Mouse (Mus musculus) brown adipose tissue, adult 24 weeks (tissue): ENCODE results near the gene Gas2l3. TPM values are rescaled to one million over a fixed set of nuclear protein-coding genes. Genes with fewer than 3 reads are reported as not detected.
A peak's percentile ranks its signal among the peaks of the same experiment; 100 is the strongest.

Experiments
- H3K27ac ChIP-seq: fragments of 200-500 bp; replicated peaks from 2 replicates; pipeline ENCODE4 v1.5.1; 2012; ENCODE audit warnings: low read depth, mild to moderate bottlenecking, low read length
- H3K4me1 ChIP-seq: fragments of 200-500 bp; 2 replicates; pipeline ENCODE4 v1.6.1; 2012; ENCODE audit warnings: low read length, mixed read lengths; ENCODE audit not compliant: control insufficient read depth, insufficient read depth, insufficient read length
- H3K4me3 ChIP-seq: fragments of 200-500 bp; 2 replicates; pipeline ENCODE4 v1.5.1; 2012; ENCODE audit warnings: low read depth, mild to moderate bottlenecking, low read length, moderate library complexity; ENCODE audit not compliant: insufficient read depth
- polyA plus RNA-seq: library from polyadenylated mRNA; stranded (reverse); fragments of >200 nt; gene quantifications from 2 replicates; pipeline ENCODE4 v1.2.4, GENCODE M21; 2012; ENCODE audit not compliant: missing spikeins, insufficient read depth, insufficient read length

The Gas2l3 gene
- polyA plus RNA-seq, 1 experiment: 1.5 TPM

GRCm38 (mm10) chr10:89461856-89462507 lies 18.2 kb upstream of the Gas2l3 start:
- H3K4me1 ChIP-seq: no peaks in the 10 kb centered on the region
- no peak overlapping the region for H3K4me3 ChIP-seq
- no peak overlapping the region for H3K27ac ChIP-seq

DNA sequence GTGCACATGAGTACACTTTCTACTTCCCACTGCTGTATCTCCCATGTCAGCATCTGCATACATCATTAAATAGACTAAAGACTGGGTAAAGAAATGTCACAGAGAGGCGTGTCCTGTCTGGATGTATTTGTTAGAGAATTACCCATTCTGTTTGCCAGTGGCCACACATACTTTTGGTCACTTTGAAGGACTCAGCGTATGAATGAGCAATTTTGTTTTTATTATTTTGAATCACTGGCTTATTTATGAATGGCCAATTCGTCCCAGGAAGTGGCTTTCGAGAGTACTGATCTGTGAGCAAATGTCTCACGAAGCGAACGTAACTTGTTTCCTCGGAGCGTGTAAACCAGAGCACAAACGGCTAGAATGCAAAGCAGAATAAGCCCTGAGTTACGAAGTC lies 17.2 kb upstream of the Gas2l3 start:
- Histone ChIP-seq H3K4me1 (no peaks in the 10 kb centered on the region), H3K27ac (no peak overlapping the region), H3K4me3 (no peak overlapping the region)

- no peak overlapping the region for H3K4me3 ChIP-seq
- H3K27ac ChIP-seq: no peak overlapping the region
- H3K4me1 ChIP-seq: no peaks in the 10 kb centered on the region
Measured at GRCm38 (mm10) chr10:89458770-89459169, 15.0 kb upstream of the Gas2l3 start.

DNA sequence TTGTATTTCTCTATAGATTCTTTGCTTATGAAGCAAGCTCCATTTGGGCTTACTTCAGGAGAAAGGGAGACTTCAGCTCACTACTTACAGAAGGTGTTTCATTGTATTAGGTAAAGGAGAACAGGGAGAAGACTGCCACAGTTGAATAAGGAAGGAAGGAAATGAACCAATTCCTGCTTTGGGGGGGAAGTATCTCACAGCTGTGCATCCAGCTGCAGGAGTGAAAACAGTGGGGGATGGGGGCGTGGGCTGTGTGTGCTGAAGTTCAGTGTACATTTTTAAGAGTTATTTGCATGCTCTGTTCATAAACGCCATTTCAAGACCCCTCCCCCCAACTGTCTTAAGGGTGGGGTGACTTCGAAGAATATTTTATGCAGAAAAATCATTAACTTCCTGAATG lies 10.0 kb upstream of the Gas2l3 start:
- H3K27ac ChIP-seq: no peak overlapping the region
- no peak overlapping the region for H3K4me3 ChIP-seq
- 0 out of 2 replicates have a peak, but pooled peaks cover 2% of the 10 kb centered on the region for H3K4me1 ChIP-seq

- Histone ChIP-seq H3K4me3 (no peak overlapping the region), H3K27ac (no peak overlapping the region), H3K4me1 (0 out of 2 replicates have a peak, but pooled peaks cover 2% of the 10 kb centered on the region)
Measured at GRCm38 (mm10) chr10:89453068-89453641, 9.4 kb upstream of the Gas2l3 start.

GRCm38 (mm10) chr10:89450411-89450810 lies 6.6 kb upstream of the Gas2l3 start:
- H3K27ac ChIP-seq: no peak overlapping the region
- H3K4me1 ChIP-seq: 0 out of 2 replicates have a peak, but pooled peaks cover 2% of the 10 kb centered on the region
- no peak overlapping the region for H3K4me3 ChIP-seq

DNA sequence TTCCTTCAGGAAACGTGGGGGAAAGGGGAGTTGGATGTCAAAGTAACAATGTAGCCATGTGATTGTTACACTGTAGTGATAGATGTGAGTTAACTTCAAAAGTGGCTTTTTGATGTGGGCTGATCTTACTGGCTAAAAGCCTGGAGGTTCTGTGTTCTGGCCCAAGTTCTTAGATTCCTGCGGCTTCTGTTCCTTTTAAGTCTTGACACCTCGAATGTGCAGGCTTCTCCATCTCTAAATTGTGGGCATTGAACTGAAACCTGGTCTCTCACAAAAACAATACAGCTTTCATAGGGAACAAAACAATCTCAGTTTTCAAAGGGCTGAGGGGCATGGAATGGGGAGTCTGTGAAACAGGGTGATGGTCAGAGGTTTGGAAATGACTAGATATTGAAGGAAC lies 614 bp upstream of the Gas2l3 start:
- Histone ChIP-seq H3K4me1 (no peaks in the 10 kb centered on the region), H3K27ac (no peak overlapping the region), H3K4me3 (peak overlapping the region; percentile 80)

GRCm38 (mm10) chr10:89443115-89443622 lies 598 bp downstream of the Gas2l3 start:
- no peaks in the 10 kb centered on the region for H3K4me1 ChIP-seq
- H3K4me3 ChIP-seq: peak overlapping the region; percentile 80
- peak overlapping the region; percentile 32 for H3K27ac ChIP-seq

GRCm38 (mm10) chr10:89442640-89443039 lies 1.1 kb downstream of the Gas2l3 start:
- H3K4me1 ChIP-seq: no peaks in the 10 kb centered on the region
- H3K27ac ChIP-seq: no peak overlapping the region; the same call in 1 of the 2 replicates
- peak overlapping the region; percentile 80 for H3K4me3 ChIP-seq

GRCm38 (mm10) chr10:89441961-89442360 lies 1.8 kb downstream of the Gas2l3 start:
- no peak overlapping the region for H3K27ac ChIP-seq

DNA sequence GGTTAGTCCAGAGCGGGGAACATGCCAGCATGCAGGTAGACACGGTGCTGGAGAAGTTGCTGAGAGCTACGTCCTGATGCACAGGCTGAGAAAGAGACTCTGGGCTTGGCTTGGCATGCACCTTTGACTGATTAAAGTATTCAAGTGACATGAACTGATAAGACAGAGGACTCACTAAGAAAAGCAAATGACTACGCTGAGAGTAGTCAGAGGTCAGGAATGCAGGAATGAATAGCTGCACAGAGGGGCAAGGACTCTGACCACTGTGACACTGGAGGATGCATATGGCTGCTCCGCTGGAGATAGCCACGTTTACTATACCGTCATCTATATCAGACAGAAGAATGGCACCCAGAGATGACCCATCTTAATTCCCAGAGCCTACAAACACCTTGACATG lies 4.4 kb downstream of the Gas2l3 start:
- H3K4me3 ChIP-seq: no peak overlapping the region
- H3K4me1 ChIP-seq: no peaks in the 10 kb centered on the region
- no peak overlapping the region for H3K27ac ChIP-seq

More at GRCm38 (mm10) chr10:89441961-89442360, 1.8 kb downstream of the Gas2l3 start:
- H3K4me3 ChIP-seq: no peak overlapping the region
- no peaks in the 10 kb centered on the region for H3K4me1 ChIP-seq

DNA sequence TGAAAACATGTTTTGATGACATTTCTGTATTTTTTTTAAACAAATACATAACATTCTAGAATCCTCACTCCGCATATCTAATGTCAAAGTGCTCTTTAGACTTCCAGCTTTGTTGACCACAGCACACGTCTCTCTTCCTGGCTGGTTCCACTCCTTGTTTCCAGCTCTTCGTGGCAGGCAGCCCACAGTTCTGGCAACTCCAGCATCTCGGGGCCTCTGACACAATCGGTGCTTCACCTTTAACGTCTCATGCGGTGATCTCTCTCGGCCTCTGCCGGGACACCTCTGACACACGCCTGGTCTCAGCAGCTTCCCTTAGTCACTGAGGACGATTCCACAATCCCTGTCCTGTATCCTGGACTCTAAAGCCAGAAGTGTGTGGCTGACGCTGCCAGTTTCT lies 5.8 kb downstream of the Gas2l3 start:
- Histone ChIP-seq H3K27ac (no peak overlapping the region), H3K4me3 (no peak overlapping the region), H3K4me1 (no peaks in the 10 kb centered on the region)

- H3K4me1 ChIP-seq: no peaks in the 10 kb centered on the region
- H3K4me3 ChIP-seq: no peak overlapping the region
- no peak overlapping the region for H3K27ac ChIP-seq
Measured at GRCm38 (mm10) chr10:89437472-89437871, 6.3 kb downstream of the Gas2l3 start.

- Histone ChIP-seq H3K4me1 (no peaks in the 10 kb centered on the region), H3K27ac (no peak overlapping the region), H3K4me3 (no peak overlapping the region)
Measured at GRCm38 (mm10) chr10:89435920-89436319, 7.8 kb downstream of the Gas2l3 start.

DNA sequence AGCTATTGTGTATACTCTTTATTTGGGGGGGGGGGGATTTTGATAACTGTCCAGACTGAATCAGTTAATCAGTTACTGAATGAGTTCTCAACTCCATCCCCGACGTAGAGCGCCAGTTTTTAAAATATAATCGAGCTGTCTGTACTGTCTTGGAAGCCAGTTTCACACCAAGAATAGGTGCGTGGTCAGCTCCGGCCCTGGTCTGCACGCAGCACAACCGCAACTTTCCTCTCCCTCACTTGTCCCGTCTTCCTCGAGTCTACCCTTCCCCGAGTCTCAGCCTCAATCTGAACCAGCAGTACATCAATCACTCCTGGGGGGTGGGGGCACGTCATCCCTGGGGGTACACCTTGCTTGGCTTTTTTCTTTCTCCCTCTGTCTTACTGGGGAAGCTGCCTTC lies 8.4 kb downstream of the Gas2l3 start:
- no peaks in the 10 kb centered on the region for H3K4me1 ChIP-seq
- H3K27ac ChIP-seq: no peak overlapping the region
- H3K4me3 ChIP-seq: no peak overlapping the region
